Mouse (Mus musculus): ENCODE data around the gene Med22. TPM values are rescaled to one million over a fixed set of nuclear protein-coding genes. Genes with fewer than 3 reads are reported as not detected.
A peak's percentile ranks its signal among the peaks of the same experiment; 100 is the strongest.

Med22 gene
- total RNA-seq (2012; rRNA removed) (64.6 and 90.1 TPM in 2 replicates), polyA plus RNA-seq (2012; ENCODE audit: insufficient read depth in 1 of 2, insufficient read length in 2 of 2, low read depth in 1 of 2, low replicate concordance in 2 of 2, missing spikeins in 1 of 2) (10 to 100 TPM in 1 of 2 experiments, not detected in 1; 79.0 TPM)

DNA sequence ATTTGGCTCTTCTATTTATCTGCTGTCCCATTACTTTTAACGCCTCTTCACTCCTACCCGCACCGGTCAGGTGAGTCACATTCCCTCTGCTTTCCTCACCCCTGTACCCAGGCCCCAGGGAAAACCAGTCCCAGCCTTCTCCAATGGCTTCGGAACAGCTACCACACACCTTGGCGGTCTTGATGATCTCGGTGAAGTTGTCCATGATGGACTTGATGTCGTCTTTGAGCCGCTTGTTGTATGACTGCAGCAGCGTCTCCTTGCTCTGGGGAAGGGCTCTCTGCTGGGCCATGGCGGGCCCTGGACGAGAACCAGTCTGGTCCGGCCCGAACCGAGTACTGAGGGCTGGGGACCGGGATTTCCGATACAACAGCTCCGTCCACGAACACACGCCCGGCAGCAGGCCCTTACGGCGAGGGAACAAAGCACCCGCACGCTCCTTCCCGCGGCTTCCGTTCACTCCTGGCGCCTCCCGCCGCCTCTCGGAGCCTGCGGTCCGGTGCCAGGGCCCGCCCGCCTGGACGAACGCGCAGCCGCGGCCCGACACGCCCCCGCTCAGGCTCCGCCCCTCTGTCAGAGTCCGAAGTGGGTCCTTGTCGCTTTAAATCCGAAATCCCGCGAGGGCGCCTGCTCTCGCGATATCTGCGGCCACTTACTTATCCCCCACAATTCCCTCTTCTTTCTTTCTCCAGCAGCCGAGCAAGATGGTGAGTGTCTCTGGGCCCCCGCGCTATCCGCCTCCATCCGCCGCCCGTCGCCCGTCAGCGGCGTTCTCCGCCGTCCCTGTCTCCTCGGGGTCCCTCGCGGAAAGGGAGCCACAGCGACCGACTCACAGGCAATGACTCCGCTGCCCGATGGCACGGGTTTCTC, at the start of gene Med22, which contains the start of gene Rpl7a:
TSS of gene Med22 (minus strand) at position 554 of the 870 bp plus-strand sequence.
TSS of gene Rpl7a (plus strand) at position 641 of the 870 bp plus-strand sequence.
- peak within 1 kb of the TSS; percentile 87 for H3K9ac ChIP-seq (ENCODE audit: control insufficient read depth, low read depth, low read length, poor library complexity, severe bottlenecking)
- no peaks in the 10 kb centered on the region for H3K9me3 ChIP-seq (replicated peaks; ENCODE audit: insufficient read depth, low read length)
- peak; percentile 98 for DNase-seq (ENCODE audit: low read depth, low spot score)
- H3K79me2 ChIP-seq (ENCODE audit: control insufficient read depth, insufficient read depth, low read length, poor library complexity), result peaks cover 65% of the 10 kb centered on the region
- TF ChIP-seq POLR2AphosphoS2 (IDR thresholded peaks at IDR 0.05; ENCODE audit: low read length) (peak; percentile 97), NRF1 (IDR thresholded peaks at IDR 0.05; ENCODE audit: insufficient read depth, low read depth, low read length, poor library complexity, severe bottlenecking) (peak; percentile 79), ZNF384 (IDR thresholded peaks at IDR 0.05; ENCODE audit: low read depth, low read length) (no peak), GATA1 (IDR thresholded peaks at IDR 0.05; ENCODE audit: low read depth, low read length) (no peak), ZMIZ1 (IDR thresholded peaks at IDR 0.05; ENCODE audit: low read depth, low read length) (peak; percentile 96), MYC (IDR thresholded peaks at IDR 0.05; ENCODE audit: low read depth, low read length) (peak; percentile 90; the same call in 1 of the 2 replicates), POLR2A (IDR thresholded peaks at IDR 0.05; ENCODE audit: control insufficient read depth in 1 of 2, insufficient read depth in 1 of 2, low read depth in 1 of 2, low read length in 2 of 2, poor library complexity in 1 of 2) (peak; percentile 92 to 98), ELF1 (IDR thresholded peaks at IDR 0.05; ENCODE audit: low read depth, low read length) (0 out of 2 replicates have a peak, but pooled peaks have one; percentile 22), SIN3A (IDR thresholded peaks at IDR 0.05; ENCODE audit: low read length) (peak; percentile 71), USF1 (IDR thresholded peaks at IDR 0.05; ENCODE audit: low read depth, low read length) (no peak), KAT2A (conservative IDR thresholded peaks at IDR 0.05; ENCODE audit: low read depth, low read length) (peak; percentile 66; the same call in 1 of the 2 replicates), POLR2AphosphoS5 (IDR thresholded peaks at IDR 0.05; ENCODE audit: borderline replicate concordance, low read depth, low read length) (peak; percentile 72; the same call in 1 of the 2 replicates), CHD2 (IDR thresholded peaks at IDR 0.05; ENCODE audit: low read length) (peak; percentile 98), TBP (IDR thresholded peaks at IDR 0.05; ENCODE audit: low read depth, low read length) (peak; percentile 97), UBTF (IDR thresholded peaks at IDR 0.05; ENCODE audit: borderline replicate concordance, insufficient read depth, low read depth, low read length) (0 out of 2 replicates have a peak, but pooled peaks have one; percentile 33), ZKSCAN1 (IDR thresholded peaks at IDR 0.05; ENCODE audit: low read depth, low read length) (no peak), NELFE (IDR thresholded peaks at IDR 0.05; ENCODE audit: low read depth, low read length) (peak; percentile 98), TCF12 (IDR thresholded peaks at IDR 0.05; ENCODE audit: low read depth, low read length) (peak; percentile 76; the same call in 1 of the 2 replicates), MXI1 (IDR thresholded peaks at IDR 0.05; ENCODE audit: low read depth, low read length) (peak; percentile 69), MAX (IDR thresholded peaks at IDR 0.05; ENCODE audit: low read length) (peak; percentile 41; the same call in 1 of the 2 replicates), HCFC1 (IDR thresholded peaks at IDR 0.05; ENCODE audit: low read depth, low read length) (peak; percentile 89), CTCF (IDR thresholded peaks at IDR 0.05 in 2 of 3, conservative IDR thresholded peaks at IDR 0.05 in 1 of 3; ENCODE audit: control insufficient read depth in 1 of 3, insufficient read depth in 1 of 3, low read depth in 2 of 3, low read length in 3 of 3, poor library complexity in 1 of 3, severe bottlenecking in 1 of 3) (no peak)
- no peaks in the 10 kb centered on the region for H3K27me3 ChIP-seq (ENCODE audit: control insufficient read depth in 1 of 2, insufficient read depth in 2 of 2, low read length in 2 of 2)
- peak within 1 kb of the TSS; percentile 71 for H3K27ac ChIP-seq (ENCODE audit: control insufficient read depth, low read depth, low read length)
- H3K4me3 ChIP-seq (ENCODE audit: control insufficient read depth in 1 of 2, insufficient read depth in 1 of 2, low read depth in 2 of 2, low read length in 2 of 2), result peak within 1 kb of the TSS; percentile 76 to 78
- H3K4me1 ChIP-seq (ENCODE audit: control insufficient read depth in 1 of 2, insufficient read depth in 2 of 2, low read length in 2 of 2), result peaks cover 2 to 14% of the 10 kb centered on the region in 2 experiments; a peak in 3 of 4 replicates
- H3K36me3 ChIP-seq (ENCODE audit: control insufficient read depth in 1 of 2, insufficient read depth in 2 of 2, low read length in 2 of 2), result peaks cover 5 to 24% of the 10 kb centered on the region in 2 experiments; a peak in 3 of 4 replicates
